Mouse (Mus musculus): ENCODE measurements at regions not wholly inside any gene's neighbourhood (a gene's known extent, or its start where the extent isn't known, plus 50 kb on each side); places are given as distances from the start of the nearest gene placed in this dataset.

DNA sequence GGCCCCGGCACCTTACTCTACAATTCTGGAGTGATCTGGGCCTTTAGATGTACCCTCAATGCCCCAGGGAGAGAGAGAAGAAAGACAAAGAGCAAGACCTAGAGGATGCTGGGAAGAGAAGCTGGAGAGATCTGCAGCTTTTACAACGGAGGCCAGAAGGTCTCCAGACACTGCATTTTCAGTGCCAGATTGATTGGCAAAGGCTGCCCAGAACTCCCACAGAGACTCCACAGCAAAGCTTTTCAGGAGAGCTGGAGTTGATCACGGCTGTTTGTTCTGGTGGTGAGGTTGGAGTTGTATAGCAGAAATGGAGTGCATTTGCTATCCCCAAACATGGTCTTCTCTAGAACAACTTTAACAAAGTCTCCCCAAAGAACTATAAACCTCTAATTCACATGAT, 61.9 kb upstream of the Tmem108 start:
- no peak for TF ChIP-seq CTCF (IDR thresholded peaks at IDR 0.05; ENCODE audit: control insufficient read depth, insufficient read depth, insufficient replicate concordance, low read depth, low read length)
- no peak for TF ChIP-seq POLR2A (IDR thresholded peaks at IDR 0.05; ENCODE audit: control insufficient read depth, low read depth, low read length)
